Mouse (Mus musculus): Measurements from ENCODE around the gene Elf2. TPM values are rescaled to one million over a fixed set of nuclear protein-coding genes. Genes with fewer than 3 reads are reported as not detected.
"Not testable (repeated sequence)": the region's sequence is repeated elsewhere in the genome, so short reads cannot be mapped to it uniquely, and the experiment has no call there.

Elf2 gene
- total RNA-seq, 2 experiments from 2014 or later, result 84.3 to 94.5 TPM

DNA sequence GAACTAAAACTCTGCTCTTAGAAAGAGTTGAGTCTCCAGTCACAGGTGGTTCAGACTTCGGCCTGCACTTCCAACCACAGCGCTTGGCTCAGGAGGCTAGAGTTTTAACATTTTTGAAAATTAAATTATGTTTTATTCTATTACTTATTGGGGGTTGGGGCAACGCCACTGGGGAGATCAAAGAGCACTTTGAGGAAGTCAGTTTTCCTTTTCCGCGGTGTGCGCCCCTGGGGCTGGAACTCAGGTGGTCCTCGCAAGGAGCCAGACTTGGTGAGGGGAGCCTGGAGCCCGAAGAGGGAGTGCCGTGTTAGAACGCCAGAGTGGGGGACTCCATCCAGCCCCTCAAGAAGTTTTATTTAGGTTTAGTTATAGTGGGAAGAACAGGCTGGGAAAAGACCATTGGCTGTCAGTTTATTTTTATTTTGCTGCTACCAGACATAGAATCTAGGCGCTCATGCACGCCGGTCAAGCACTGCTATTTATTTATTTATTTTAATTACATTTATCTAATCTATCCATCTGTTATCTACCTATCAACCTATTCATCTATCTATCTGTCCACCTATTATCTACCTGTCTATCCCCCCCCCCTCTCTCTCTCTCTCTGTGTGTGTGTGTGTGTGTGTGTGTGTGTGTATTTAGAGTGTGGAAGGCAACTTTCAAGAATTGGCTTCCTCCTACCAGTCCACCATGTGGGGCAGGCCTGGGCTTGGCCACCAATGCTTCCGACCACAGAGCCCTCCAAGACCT lies 19.3 kb upstream of the Elf2 start:
- DNase-seq, result no peak

- peak; percentile 86 for DNase-seq
These were observed 18.4 kb upstream of the Elf2 start for GRCm38 (mm10) chr3:51358660-51359557.

DNA sequence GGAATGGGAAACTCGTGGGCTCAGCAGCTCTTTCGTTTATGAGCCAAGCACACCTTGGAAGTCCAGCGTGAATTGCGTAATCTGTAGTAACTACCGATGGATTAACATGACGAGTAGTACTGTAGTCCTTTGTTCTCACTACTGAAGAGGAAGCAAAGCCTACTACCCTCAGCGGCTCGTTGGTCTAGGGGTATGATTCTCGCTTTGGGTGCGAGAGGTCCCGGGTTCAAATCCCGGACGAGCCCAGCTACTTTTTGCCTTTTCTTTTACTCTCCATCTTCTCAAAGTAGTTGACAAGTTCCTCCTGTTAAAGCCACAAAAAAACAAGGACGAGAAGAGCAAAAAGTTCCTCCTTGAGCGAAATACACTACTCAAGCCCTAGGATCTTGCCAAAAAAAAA lies 17.7 kb upstream of the Elf2 start:
- peak; percentile 80 for DNase-seq

DNA sequence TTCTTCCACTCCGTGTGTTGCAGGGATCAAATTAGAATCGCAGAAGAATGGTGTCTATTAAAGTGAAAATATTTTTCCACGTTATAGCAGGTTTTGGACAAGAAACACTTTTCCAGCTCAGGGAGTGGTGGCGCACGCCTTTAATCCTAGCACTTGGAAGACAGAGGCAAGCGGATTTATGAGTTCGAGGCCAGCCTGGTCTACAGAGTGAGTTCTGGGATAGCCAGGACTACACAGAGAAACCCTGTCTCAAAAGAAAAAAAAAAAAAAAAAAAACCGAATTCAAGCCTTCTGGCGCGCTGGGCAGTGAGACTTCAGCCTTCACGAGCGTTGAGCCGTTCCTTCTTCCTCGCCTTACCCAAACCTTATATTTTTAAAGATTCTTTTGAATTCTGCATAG lies 17.2 kb upstream of the Elf2 start:
- DNase-seq, result no peak

DNA sequence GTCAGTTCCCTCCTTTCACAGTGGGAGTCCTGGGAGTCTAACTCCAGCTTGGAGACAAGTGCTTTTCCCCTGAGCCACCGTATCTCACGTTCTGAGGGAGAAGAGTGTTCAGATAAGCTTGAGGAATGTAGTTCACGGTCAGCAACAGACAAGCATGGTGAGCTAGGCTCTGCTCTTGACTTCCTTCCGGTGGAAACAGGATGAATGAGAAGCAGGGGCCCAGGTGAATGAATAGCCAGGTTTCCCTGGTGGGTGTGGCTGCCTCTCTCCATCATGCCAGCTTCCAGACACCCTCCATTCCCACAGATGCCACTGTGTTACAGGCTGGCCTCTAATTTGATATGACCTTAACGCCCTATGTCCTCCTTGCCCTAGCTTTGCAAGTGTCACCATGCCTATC lies 16.6 kb upstream of the Elf2 start:
- DNase-seq, result no peak

GRCm38 (mm10) chr3:51354956-51355355 lies 14.5 kb upstream of the Elf2 start:
- DNase-seq, result not testable (repeated sequence)

DNA sequence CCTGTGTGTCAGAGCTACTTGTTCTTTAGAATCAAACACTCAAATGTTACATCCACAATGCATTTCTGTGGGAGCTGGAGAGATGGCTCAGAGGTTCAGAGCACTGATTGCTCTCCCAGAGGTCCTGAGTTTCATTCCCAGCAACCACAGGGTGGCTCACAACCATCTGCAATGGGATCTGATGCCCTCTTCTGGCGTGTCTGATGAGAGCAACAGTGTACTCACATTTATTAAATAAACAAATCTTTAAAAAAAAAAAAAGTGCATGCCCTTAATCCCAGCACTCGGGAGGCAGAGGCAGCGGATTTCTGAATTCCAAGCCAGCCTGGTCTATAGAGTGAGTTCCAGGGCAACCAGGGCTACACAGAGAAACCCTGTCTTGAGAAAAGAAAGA lies 13.6 kb upstream of the Elf2 start:
- DNase-seq, result no peak

DNA sequence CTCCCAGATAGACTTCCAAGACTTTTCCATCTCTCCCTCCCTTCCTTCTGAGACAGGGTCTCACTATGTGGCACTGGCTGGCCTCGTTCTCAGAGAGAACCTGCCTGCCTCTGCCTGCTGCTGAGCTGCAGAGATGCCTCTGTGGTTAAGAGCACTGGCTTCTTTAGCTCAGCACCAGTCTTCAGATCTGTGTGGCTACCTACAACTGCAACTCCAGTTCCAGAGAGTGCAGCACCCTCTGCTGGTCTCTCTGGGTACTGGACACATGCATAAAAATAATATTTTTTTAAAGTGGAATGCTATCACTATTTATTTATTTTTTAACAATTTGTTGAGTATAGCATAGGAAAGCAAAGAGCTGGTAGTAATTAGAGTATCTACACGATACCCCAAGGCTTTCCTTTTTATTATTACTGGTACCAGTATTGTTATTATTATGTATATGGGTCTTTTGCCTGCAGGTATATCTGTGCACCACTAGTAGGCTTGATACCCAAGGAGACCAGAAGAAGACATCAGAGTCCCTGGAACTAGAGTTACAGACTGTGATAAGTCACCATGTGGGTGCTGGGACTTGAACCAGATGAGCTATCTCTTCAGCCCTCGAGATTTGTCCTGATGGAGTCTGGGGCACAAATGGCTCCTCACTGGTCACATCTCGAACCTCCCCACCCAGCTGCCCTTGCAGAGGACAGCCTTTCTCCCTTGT lies 13.0 kb upstream of the Elf2 start:
- peak; percentile 80 for DNase-seq

GRCm38 (mm10) chr3:51350806-51351205 lies 10.3 kb upstream of the Elf2 start:
- no peak for DNase-seq

DNA sequence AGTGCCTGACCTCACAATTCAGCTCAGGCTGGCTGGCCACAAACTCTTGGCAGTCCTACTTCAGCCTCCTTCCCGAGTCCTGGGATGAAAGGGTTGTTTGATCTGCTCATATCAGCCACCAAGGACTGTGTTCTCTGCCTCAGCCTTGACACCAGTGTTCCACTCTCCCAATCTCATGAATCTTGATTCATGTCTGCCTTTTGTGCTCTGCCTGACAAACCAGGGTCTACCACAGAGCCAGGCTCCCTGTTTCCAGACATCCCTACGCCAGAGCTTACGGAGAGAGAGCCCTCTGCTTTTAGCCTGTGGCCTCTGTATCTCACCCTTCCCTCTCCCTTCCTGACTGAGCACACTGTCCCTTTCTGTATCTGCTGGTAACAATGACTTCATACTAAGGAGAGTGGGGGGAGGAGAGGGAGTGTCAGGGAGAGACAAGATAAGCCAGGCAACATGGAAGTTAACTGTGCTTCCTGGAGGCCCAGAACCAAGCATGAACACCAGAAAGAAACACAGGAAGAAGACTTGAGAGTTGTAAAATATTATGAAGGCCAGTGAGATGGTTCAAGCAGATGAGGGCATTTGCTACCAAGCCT lies 8.3 kb upstream of the Elf2 start:
- peak; percentile 58 for DNase-seq

- not testable (repeated sequence) for DNase-seq
These were observed 4.6 kb upstream of the Elf2 start for GRCm38 (mm10) chr3:51345017-51345416.

- not testable (repeated sequence) for DNase-seq
These were observed 3.7 kb upstream of the Elf2 start for GRCm38 (mm10) chr3:51344182-51344581.

DNA sequence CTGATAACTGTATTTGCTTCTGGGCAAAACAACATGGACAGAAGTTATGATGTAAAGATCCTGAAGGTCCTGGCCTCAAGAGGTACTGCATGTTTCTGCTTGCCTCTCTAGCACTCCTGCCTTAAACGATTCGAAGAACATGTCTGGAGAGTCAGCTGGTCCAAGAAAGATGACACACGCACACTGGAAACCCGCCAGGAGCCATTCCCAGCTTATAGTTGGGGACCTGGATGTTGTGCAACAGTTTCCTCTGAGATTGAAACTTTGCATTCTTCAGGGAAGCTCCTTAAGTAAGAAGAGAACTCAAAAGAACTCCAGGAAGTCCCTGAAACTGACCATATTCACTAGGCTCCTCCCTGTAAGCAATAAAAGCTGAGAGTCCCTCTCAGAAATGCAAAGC lies 2.8 kb upstream of the Elf2 start:
- peak; percentile 46 for DNase-seq

DNA sequence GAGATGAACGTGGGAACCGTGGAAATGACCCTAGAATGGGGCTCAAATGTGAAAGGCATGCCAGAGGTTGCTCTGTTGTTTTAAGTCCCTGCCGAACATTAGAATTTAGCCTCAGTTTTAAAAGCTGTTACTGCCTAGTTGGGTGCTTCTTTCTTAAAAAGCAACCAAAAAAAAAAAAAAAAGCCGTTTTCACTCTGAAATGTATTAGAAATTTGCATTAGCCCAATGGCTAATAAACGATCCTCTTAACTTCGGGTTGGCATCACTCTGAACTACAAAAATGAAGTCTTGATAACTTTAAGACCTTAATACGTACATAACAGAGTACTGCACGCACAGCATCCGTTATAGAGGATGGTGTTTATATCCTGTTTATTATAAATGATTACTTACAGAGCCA lies 1.7 kb upstream of the Elf2 start:
- DNase-seq, result no peak

GRCm38 (mm10) chr3:51341268-51342081 lies 1.0 kb upstream of the Elf2 start:
- peak; percentile 95 for DNase-seq

DNA sequence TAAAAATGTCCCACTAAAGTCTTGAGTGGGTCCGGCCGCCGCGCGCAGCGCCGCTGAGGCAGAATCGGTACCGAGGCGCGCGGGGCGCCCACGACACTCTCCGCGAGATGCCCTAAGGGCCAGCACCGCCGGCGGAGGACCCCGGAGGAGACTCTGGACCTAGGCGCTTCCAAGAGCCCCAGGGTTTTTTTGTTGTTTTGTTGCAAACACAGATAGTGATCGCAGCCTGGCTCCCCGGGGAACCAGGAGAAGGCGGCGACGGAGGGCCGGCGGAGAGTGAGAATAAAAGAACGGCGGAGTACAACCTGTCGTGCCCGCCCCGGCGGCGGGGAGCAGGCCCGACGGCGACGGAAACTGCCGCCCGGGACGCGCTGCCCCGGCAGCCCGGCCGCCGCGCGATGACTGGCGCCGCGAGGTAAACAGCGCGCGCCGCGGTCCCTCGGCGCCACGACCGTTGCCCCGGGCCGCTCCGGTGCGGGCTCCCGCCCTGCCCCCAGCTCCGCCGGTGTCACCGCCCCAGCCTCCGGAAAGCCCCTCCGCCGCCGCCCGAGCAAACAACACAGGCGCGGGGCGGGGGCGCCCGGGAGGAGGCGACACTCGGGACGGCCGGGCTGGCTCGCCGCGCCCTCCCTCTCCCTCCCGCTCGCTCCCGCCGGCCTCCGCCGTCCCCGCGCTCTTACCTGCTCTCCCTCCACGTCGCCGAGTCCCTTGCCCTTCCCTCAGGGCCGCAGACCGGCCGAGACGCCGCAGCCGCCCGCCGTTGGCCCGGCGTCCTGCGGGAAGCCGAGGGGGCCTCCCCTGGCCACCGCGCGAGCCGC lies 520 bp downstream of the Elf2 start:
- DNase-seq, result peak; percentile 68

- no peak for DNase-seq
These were observed 1.1 kb downstream of the Elf2 start for GRCm38 (mm10) chr3:51339378-51339733.

DNA sequence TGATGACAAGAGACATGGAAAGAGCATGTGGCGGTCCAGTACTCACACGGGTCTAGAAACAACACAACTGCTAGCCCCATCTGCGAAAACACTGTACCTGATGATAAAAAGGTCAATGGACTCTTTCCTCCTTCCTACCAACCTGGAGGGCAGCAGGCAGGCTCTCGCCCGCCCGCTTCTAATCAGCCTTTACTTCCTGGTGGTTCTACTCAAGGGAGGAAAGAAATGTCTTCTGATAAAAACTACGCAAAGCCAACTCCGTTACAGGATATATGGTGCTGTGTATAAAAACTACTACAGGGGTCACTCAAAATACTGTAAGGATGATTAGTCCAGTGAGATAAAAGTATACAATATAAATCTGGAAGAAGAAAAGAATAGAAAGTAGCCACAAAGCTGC lies 5.1 kb downstream of the Elf2 start:
- DNase-seq, result no peak

GRCm38 (mm10) chr3:51333950-51334349 lies 6.5 kb downstream of the Elf2 start:
- DNase-seq, result no peak

- DNase-seq, result peak; percentile 54
These were observed 7.1 kb downstream of the Elf2 start for GRCm38 (mm10) chr3:51333234-51333889.

Data from adrenal gland, postnatal 10 days (tissue).